In genomic region chr7:81540999-81541398, GRCm38 (mm10) we compare ENCODE assay signal across 33 mouse cellular contexts. TPM values are rescaled to one million over a fixed set of nuclear protein-coding genes. Genes with fewer than 3 reads are reported as not detected.
DNase-seq lines count a peak whose midpoint lies in the region; TF ChIP-seq lines count a peak whose summit lies in the region.
"Had no signal": no experiment of that assay in that cellular context is flagged by ENCODE, and none has a peak within 500 bp of the region (broad histone marks: within the 10 kb centered on the region; RNA-seq: fewer than 3 reads in every experiment).

No protein-coding gene starts in this region.

- TF ChIP-seq CTCF in gastrocnemius, adult 2 months (IDR thresholded peaks at IDR 0.05) = no peak
- TF ChIP-seq CTCF in brain, embryonic 14.5 days (IDR thresholded peaks at IDR 0.05; ENCODE audit: borderline replicate concordance, extremely low read depth, insufficient read depth, insufficient read length) = no peak

- peak; percentile 36 to 63 for DNase-seq in cerebellum, postnatal 10 days
- no peak for DNase-seq in cerebellum, adult 18-20 months
- no peak for DNase-seq in gastrocnemius, adult 2 months
- no peak for DNase-seq in gastrocnemius, postnatal 10 days
- peak; percentile 25 for DNase-seq in left cerebral cortex, postnatal 4 days
- no peak for DNase-seq in left cerebral cortex, adult 9 months (ENCODE audit: low spot score in 2 of 2)
- peak; percentile 51 for DNase-seq in brain, embryonic 14.5 days (ENCODE audit: low read depth)
- no peak for DNase-seq in urinary bladder, postnatal 4 days (ENCODE audit: low spot score in 2 of 2)
- DNase-seq: adrenal gland, postnatal 10 days; cerebellum, adult 11 months; cerebellum, postnatal 25 days; embryo, embryonic 11 days; gastrocnemius, postnatal 36 days; heart, adult 2 months; heart, postnatal 14 days; liver, embryonic 13.5 days; lung, embryonic 14.5 days; midbrain, embryonic 14.5 days; right cerebral cortex, postnatal 25 days had no signal

- no peak for TF ChIP-seq POLR2A in brain, embryonic 14.5 days (IDR thresholded peaks at IDR 0.05; ENCODE audit: borderline replicate concordance, extremely low read depth, insufficient read depth, insufficient read length, poor library complexity, severe bottlenecking)

- intact Hi-C loops in gastrocnemius, adult 2 months (cut with DNase I) = loop anchor here (10.0 kb wide), 1 partner anchor 204 kb away; no protein-coding TSS in a partner anchor
- intact Hi-C loops in left cerebral cortex, postnatal 4 days (cut with DNase I) = no loop called here

- H3K27ac ChIP-seq in gastrocnemius, adult 2 months = peak overlapping the region; percentile 78
- H3K27ac ChIP-seq: embryonic facial prominence, embryonic 13.5 days; heart, adult 2 months; heart, embryonic 13.5 days; hindbrain, postnatal 0 days; kidney, embryonic 15.5 days; liver, embryonic 13.5 days; neural tube, embryonic 12.5 days had no signal

- 0 out of 2 replicates have a peak overlapping the region, but pooled peaks have one; percentile 11 for H3K4me3 ChIP-seq in gastrocnemius, adult 2 months
- H3K4me3 ChIP-seq: embryonic facial prominence, embryonic 13.5 days; erythroblast, embryonic 14.5 days; heart, adult 2 months; heart, embryonic 13.5 days; kidney, embryonic 15.5 days; liver, embryonic 13.5 days; neural tube, embryonic 12.5 days had no signal

RNA-seq across cellular contexts. Expression of gene Fsd2, which starts 25.7 kb away (rescaled TPM):
- 100 to 1,000 TPM; 311 to 349 TPM for total RNA-seq in gastrocnemius, adult 2 months (2021)
- total RNA-seq in gastrocnemius, postnatal 10 days (2021) = 100 to 1,000 TPM; 195 to 220 TPM
- under 1 TPM in 1 of 2 experiments, not detected in 1; 0.08 TPM for total RNA-seq in left cerebral cortex, postnatal 4 days (2021)
- 0.14 and 0.18 TPM in 2 replicates for polyA plus RNA-seq in brain, embryonic 14.5 days (2012; rRNA removed)
- polyA plus RNA-seq: erythroblast, embryonic 14.5 days had no signal

RNA-seq across cellular contexts. Expression of gene Whamm, which starts 30.1 kb away (rescaled TPM):
- total RNA-seq in gastrocnemius, adult 2 months (2021) = 10 to 100 TPM in 1 of 2 experiments, 1 to 10 TPM in 1; 6.9 to 11.2 TPM
- total RNA-seq in gastrocnemius, postnatal 10 days (2021) = 1 to 10 TPM; 5.9 to 6.5 TPM
- 10 to 100 TPM; 14.5 to 15.9 TPM for total RNA-seq in left cerebral cortex, postnatal 4 days (2021)
- polyA plus RNA-seq in brain, embryonic 14.5 days (2012; rRNA removed) = 14.9 and 16.1 TPM in 2 replicates

RNA-seq across cellular contexts. Expression of gene BC048679, which starts 42.9 kb away (rescaled TPM):
- total RNA-seq in gastrocnemius, adult 2 months (2021) = 10 to 100 TPM in 1 of 2 experiments, 1 to 10 TPM in 1; 1.4 to 10.7 TPM
- not detected for total RNA-seq in gastrocnemius, postnatal 10 days (2021)
- total RNA-seq in left cerebral cortex, postnatal 4 days (2021) = not detected
- polyA plus RNA-seq in brain, embryonic 14.5 days (2012; rRNA removed) = not detected in 2 replicates
- total RNA-seq: adrenal gland, postnatal 10 days; heart, adult 2 months; heart, postnatal 14 days; hindbrain, postnatal 0 days; left cerebral cortex, adult 8-10 months; megakaryocyte, adult 5-6 weeks had no signal
- polyA plus RNA-seq: activated CD4-positive, CD25-positive, alpha-beta regulatory T cell, adult 4 months; embryonic facial prominence, embryonic 13.5 days; erythroblast, embryonic 14.5 days; heart, adult 2 months; heart, embryonic 13.5 days; hindbrain, embryonic 11.5 days; hindbrain, postnatal 0 days; intestine, postnatal 0 days; kidney, embryonic 15.5 days; large intestine, adult 2 months; limb, embryonic 11.5 days; liver, embryonic 13.5 days; lung, embryonic 14.5 days; midbrain, embryonic 14.5 days; neural tube, embryonic 12.5 days; spleen, adult 2 months had no signal

RNA-seq across cellular contexts. Expression of gene Ap3b2, which starts 47.3 kb away (rescaled TPM):
- under 1 TPM; 0.20 TPM for total RNA-seq in gastrocnemius, adult 2 months (2021)
- total RNA-seq in gastrocnemius, postnatal 10 days (2021) = 1 to 10 TPM; 4.5 to 4.9 TPM
- total RNA-seq in left cerebral cortex, postnatal 4 days (2021) = 100 to 1,000 TPM; 165 to 172 TPM
- 155 and 162 TPM in 2 replicates for polyA plus RNA-seq in brain, embryonic 14.5 days (2012; rRNA removed)
- total RNA-seq: heart, postnatal 14 days; megakaryocyte, adult 5-6 weeks had no signal
- polyA plus RNA-seq: activated CD4-positive, CD25-positive, alpha-beta regulatory T cell, adult 4 months; erythroblast, embryonic 14.5 days; spleen, adult 2 months had no signal

Comparison
In these comparisons a context has a peak if more than half of its experiments do, and no peak if none do; other contexts are left out.
1. DNase-seq: peak in cerebellum, postnatal 10 days (2 of 2), left cerebral cortex, postnatal 4 days (single experiment) and brain, embryonic 14.5 days (single experiment); none in cerebellum, adult 18-20 months (0 of 2), gastrocnemius, adult 2 months (single experiment), gastrocnemius, postnatal 10 days (single experiment), left cerebral cortex, adult 9 months (0 of 2) and urinary bladder, postnatal 4 days (0 of 2).
2. RNA of gene Fsd2, which starts 25.7 kb away (total RNA-seq): 311 to 349 TPM in gastrocnemius, adult 2 months and 195 to 220 TPM in gastrocnemius, postnatal 10 days; 0.08 TPM in left cerebral cortex, postnatal 4 days; every median in the first group is over 100 times any median in the second.